Mouse (Mus musculus) urinary bladder, postnatal 36 days (tissue): ENCODE measurements around the gene Csrnp1.

Source experiments
- DNase-seq, 2 experiments: peaks; one replicate each; pipeline ENCODE4 v3.0.0; 2022; ENCODE audit warnings: low spot score in 2 of 2, mixed read lengths in 1 of 2

The Csrnp1 gene

DNA sequence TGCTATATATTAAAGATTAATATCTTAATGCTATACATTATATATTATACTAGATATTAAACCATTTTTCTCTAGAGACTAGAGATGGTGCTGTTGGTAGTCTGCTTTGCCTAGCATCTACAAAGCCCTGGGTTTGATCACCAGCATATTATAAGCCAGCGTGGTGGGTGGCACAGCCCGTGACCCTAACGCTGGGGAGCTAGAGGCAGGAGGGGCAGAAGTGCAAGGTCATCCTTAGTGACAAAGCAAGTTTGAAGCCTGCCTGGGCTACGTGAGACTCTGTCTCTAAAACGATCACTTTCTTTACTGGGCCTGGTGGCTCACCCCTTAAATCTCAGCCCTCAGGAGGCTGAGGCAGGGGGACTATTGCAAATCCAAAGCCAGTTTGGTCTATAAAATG is 18.4 kb upstream of the Csrnp1 start:
- DNase-seq = no peak

DNA sequence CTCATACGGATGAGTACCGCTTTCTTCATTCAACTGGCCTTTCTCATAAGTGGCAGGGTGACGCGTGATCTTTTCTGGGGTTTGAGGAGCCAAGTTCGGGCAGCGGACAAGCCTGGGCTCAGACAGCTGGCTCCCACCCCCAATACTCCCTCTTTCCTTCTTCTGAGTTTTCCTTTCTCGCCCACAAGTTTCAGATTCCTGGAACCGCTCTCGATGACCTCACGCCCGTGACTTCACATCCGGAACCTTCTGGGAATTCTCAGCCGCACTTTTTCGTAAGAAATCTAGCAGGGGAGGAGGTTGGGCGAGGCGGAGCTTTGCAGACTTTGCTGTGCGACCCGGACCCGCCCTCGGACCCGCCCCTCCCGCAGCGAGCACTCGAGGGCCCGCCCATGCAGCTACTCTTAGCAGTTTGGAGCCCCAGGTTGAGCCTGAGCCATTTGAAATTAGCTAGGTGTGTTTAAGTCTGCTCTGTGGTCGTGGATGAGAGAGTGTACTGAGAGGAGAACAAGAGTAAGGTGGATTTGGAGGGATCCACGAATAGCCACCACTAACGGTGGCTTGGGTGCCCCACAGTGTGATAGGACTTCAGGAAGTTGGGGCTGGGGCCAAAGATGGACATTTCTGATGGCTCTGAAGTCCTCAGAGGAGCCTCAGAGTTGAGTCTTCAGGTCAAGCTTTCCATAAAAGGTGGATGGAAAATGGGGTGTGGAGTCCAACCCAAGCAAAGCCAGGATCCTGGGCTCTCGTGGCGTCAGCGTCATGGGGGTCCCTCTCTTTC is 17.7 kb upstream of the Csrnp1 start:
- DNase-seq = peak; percentile 86 to 89

DNA sequence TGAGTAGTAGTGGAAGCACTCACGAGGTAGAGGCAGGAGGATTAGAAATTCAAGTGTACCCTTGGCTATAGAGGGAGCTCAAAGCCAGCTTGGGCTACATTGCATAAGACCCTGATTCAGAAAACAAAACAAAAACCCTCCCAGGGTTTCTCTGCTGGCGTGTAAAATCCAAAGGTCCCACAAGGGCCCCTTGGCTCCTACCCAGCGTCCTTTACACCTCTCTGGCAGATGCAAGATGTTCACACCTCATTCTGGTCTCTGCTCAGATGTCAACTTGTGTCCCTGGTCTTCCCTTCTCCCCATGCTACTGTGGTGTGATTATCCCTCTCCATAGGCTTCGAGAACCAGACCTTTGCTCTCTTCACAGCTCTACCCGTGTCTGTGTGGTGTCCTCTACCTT is 16.3 kb upstream of the Csrnp1 start:
- DNase-seq = no peak

DNA sequence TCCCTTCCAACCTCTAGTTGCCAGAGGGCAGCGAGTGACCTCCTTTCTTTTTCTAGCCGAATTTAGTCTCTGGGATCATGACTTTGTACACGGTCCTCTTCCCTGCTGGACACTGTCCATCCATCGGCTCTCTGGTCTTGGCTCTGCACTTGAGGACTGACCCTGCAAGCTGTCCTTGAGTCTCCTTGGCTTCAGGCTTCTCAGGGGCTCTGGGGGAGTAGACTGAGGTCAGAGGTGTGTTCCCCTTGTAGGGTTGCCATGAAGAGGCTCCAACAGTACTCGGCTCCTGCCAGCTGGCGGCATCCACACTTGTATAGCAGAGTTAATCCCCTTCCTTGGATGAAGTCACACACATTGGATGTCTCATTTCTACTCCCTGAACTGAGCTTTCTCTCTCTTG is 15.2 kb upstream of the Csrnp1 start:
- DNase-seq = peak in 1 of 2 experiments; percentile 51

DNA sequence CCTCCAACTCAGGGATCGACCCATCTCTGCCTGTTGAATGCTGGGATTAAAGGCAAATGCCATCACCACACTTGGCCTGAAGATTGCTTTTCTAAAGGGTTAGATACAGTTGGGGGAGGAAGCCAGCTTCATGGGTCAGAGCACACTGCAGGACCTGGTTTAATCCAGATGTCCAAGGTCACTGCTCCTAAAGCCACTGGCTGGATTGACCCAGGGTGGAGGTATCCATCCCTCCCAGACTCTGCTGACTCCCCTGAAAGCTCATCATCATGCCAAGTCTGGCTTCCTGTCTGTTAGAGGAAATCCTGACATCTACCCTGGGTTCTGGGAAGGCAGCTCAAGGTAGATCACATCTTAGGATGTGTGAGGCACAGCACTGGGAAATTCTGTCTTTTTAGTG is 14.3 kb upstream of the Csrnp1 start:
- DNase-seq = no peak

DNA sequence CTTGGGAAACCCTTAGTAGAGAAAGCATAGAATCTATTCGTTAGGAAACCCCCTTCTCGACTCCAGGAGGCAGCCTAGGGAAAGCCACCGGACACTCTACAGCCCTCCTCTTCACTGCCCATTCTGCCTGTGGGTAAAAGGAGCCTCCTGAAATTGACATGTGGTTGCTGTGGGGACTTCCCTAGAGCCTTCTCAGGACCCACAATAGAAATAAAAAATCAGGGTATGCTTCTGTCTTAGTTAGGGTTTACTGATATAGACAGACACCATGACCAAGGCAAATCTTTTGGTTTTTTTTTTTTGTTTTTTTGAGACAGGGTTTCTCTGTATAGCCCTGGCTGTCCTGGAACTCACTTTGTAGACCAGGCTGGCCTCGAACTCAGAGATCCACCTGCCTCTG is 11.6 kb upstream of the Csrnp1 start:
- no peak for DNase-seq

DNA sequence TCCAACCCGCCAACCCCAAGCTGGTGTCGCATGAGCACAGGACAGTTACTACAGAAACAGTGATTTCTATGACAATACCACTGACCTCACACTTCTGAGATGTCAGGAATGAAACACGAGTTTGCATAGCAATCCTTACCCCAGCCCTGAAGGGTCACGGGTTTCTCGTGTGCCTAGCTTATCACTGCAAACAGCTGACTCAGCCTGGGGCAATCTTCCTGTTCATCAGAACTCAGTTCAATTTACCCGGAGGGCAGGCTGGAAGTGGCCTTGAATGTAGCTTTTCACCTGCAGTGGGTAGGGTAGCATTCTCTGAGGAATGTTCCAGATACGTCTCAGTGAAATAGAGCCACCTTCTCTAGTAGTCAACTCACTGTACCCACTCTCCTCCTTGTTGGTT is 9.7 kb upstream of the Csrnp1 start:
- DNase-seq = no peak

DNA sequence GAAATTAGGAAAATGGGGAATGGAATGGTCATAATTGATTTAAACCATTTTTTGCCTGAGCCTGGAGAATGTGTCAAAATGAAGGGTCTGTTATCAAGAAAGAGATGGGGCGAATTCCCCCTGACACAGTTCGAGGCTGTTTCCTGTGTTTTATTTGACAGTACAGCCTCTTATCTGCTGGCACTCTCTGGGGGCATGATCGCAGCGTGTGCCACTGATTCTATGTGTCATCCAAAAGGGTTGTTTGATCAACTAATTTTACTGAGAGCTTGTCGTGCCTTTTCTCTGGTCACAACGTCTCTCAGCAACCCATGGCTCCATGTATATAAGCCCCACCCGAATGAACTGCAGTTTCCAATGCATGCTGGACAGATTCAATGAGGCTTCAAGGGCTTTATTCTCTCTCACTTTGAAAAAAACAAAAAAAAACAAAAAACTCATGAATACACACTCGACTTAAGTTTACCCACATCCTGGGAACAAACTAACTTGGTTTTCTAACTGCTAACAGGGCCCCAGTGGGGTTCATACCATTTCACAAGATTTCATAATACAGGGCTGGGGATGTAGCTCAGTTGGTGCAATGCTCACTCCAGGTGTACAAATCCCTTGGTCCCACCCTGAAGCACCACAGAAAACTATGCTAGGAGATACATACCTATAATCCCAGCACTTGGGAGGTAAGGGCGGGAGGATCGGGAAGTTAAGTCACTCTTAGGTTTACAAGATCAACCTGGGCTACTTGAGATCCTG is 8.8 kb upstream of the Csrnp1 start:
- DNase-seq = no peak

DNA sequence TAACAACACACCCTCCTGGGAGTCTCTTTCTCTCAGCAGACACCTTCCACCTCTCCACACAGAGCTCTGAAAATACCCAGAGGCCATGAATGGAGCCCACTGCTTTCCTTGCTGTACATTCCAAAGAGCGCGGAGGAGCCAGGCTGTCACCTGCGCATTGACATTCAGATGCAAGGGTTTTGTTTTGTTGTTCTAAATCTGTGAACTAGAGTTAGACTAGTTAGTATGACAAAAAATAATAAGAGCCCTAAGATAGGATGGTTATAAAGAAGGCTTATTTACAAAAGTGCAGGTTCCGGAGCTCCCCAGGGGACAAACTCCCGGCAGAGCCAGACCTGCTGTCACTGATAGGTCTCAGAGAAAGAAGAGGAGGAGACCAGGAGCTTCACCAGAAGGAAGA is 6.9 kb upstream of the Csrnp1 start:
- DNase-seq = no peak

DNA sequence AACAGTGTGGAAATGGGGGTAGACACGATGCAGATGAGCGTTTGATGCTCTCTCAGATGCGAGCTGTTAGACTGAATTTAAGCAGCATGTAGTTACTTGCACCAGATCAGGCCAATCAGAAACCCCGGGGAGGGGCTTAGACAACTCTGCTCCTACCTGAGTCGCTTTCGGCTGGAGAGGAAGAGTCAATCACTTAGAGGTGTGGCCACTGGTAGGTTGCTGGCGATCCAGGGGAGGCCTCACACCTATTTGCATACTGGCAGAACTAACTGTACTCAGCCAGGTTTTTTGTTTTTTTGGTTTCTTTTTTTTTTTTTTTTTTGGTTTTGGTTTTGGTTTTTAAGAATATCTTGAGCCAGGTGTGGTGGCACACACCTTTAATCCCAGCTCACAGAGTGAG is 3.8 kb upstream of the Csrnp1 start:
- no peak for DNase-seq

DNA sequence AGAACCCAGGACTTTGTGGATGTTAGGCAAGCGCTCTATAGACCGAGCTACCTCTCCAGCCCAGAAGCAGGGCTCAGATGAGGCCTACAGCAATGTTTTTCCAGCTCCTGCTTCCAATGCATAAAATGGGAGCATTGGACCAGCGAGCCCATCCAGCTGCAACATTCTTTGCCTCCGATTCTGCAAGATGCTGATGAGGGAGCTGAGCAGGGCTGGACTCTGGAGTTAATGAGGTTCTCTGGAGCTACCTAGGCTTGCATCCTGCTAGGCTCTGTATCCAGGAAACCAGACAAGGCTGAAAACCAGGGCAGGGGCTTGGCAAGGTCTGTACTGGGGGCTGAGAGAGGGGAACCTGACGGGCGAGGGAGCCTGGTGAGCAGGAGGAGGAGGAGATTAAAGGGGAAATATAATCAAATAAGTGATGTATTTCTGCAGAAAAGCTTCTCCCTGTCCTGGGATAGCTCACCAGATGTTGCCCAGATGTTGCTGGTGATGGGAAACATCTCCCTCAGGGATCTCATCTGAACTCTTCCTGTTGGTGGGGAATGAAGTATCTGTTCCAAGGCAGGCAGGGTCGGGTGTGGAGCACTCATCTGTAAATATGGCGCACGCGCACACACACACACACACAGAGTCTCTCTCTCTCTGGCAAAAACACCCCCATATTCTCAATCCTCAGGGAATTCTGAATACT is 1.6 kb upstream of the Csrnp1 start:
- no peak for DNase-seq

DNA sequence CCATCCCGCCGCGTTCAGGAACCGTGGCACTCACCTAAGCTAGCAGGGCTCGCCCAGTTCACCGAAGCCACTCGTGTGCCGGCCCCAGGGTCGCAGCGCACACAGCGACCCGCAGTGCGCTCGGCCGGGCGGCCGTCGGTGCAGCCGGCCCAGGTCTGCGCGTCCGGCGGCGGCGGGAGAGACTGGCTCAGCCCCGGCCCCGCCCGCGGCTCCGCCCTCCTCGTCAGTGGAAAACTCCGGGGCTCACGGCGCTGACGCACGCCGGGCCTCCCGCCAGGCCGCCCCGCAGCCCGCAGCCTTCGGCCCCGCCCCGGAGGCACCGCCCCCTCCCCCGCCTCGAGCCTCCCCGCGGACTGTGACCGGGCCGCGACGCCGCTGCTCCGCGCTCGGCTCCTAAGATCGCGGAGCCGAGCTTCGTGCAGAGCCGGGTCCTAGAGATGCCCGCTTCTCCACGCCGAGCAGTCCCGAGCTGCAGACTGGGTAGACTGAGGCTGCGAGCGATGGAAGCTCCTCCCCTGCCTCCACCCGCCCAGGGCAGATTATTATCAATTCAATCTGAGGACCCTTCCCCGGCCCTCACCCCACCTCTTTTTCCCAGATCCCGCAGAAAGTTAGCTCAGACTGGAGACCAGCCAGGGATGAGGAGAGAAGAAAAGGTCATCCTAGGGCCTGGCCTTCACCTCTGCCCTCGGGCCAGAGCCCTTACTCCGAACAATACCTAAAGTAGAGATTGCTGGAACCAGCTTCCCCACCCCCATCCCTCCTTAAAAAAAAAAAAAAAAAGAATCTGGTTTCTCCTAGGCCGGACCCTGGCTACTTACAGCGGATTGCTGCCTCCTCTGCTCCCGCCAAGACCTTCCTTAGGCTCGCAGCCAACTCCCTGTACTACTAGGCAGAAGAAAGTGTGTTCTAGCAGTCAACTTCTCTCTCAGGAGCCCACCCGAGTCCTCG is 598 bp downstream of the Csrnp1 start:
- DNase-seq = peak; percentile 86 to 92

DNA sequence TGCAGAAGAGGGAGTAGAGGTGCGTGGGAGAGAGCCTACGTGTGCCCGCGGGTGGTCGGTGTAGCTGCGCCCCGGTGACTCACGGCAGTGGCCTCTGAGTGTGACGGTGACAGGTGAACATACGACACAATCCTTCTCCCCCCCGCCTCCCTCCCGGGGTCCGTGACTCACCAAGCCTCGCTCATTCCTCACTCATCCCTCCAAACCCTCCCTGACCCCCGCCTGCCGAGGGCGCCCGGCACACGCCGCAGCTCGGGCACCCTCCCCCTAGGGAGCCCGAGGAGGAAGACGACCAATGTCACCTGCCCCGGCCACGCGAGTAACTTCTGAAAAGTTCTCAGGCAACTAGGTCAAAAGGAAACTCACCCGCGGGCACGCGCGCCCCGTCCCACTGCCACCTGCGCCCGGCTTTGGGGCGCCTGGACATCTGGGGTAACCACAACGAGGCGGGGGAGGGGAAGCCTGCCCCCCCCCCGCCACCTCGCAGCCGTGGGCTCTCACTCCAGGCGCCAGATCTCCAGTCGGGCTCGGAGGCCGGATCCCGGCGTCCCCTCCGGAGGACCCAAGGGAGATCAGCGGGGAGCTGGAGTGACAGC is 1.4 kb downstream of the Csrnp1 start:
- peak; percentile 48 to 67 for DNase-seq

DNA sequence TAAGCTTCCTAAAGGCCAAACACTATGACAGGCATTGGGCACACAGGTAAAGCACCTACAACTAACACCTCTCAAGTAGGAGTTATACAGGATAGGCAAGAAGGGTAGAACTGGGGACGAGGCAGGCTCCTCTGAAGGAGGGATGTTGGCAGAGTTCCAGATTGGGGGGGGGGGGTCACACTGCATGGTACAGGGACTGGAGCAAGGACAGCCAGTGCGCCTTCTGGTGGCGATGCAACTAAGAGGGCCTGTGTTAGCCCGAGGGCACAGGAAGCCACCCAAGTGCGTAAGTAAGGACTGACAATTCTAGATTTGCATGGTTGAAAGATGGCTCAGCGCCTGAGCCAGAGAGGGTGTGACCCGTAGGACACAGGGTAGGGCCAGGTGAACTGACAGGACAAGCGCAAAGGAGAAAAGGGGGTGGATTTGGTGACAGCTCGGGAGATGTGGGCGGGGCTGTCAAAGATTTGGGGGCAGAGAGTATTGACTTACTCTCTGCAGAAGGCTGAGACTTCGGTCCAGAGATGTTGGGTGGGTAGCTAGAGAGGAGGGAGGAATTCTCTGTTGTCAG is 2.1 kb downstream of the Csrnp1 start:
- DNase-seq = peak; percentile 47 to 63

DNA sequence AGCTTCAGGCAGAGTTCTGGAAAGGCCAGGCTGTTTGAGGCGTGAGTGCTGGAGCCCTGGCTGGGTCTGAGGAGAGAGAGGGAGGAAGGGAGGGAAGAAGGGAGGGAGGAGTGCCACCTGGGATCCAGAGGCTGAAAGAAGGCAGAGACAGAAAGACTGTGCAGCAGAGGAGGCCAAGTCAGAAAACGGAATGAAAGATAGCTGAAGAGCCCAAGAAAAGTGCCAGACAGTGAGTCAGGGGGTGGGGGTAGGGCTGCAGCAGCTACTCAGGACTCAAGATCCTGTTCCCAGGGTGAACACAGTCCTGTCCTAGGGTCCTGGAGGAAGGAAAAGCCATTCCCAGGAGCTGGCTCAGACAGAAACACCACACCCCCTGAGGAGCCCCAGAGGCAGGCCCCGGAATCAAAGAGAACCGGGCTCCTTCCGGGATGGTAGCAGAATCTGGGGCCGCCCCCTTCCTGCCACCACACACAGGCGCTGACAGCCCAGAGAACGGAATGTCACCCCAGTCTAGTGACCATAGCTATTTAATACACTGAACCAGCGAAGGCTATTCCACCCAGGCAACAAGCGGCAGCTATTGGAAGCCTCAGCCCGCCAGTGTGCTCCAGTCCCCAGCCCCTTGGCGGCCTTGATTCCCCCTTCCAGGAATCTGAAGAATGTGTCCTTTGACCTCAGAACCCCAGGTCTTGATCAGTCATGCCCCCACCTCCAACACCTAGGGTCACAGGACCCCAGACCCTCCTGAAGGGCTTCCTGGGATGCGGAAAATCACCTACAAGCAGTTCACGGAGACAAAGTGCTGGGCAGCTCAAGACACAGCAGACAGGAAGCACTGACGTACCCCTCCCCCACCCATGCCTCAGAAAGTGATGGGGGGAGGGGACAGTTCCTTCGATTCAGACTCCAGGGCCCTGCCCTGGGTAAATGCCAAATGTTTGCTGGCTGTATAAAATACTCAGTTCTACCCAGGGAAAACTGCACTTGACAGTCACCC is 3.0 kb downstream of the Csrnp1 start:
- peak; percentile 50 to 72 for DNase-seq

DNA sequence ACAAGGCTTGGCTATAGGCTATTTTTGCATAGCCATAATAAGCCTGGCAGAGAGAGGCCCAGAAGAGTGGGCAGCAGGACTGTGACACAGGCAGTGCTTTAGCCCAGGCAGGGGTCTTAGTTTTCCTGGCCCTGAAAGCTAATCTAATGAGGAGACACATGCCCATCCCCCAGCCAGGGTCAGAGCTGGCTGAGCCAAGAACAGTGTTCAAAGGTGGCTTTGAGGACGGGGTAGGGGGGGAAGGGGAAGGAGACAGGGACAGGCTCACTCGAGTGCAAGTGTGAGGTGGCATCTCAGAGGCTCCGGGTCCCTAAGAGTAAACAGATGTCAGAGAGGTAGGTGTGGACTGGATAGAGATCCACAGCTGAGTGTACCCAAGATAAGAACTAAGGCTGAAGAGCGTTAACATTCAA is 3.7 kb downstream of the Csrnp1 start:
- DNase-seq = no peak

DNA sequence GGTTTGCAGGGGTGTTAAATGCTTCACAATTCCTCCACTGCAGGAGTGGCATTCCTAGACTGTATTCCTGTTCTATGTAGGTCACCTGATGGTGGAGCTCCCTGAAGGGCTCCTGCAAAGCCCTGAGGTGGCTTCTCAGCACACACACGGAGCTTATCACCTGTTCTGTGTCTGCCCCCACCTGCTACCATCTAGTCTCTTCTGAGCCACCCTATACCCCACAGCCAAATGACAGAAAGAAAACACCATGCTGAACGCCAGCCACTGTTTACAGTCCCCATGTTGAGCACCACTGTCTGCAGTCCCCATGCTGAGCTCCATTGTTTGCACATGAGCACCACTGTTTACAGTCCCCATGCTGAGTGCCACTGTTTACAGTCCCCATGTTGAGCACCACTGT is 4.7 kb downstream of the Csrnp1 start:
- DNase-seq = no peak

DNA sequence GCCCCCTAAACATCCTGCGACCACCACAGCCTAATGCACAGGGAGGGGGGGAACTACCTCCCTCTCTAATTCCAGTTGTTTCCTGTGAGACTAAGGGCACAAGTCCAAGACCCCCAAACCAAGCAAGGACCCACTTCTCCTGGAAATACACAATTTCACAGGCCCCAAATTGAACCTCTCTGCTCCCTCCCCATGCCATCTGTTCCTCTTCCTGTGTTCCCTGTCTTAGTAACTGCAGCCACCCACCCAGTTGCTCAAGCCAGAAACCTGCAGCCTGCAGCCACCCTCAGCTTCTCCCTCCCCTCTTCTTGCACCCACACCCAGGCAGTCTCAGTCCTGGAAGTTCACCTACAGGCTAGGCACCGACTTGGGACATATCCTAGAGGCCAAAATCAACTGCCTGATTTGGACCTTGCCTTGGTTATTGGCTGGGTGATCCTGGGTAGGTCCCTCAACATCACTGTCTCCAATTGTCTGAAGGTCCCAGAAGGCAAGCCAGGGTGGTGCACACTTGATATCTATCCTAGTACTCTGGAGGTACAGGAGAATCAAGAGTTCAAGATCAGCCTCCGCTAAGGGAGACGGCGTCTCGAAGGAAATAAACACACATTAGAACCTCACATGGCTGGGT is 5.5 kb downstream of the Csrnp1 start:
- no peak for DNase-seq
